Mouse (Mus musculus) c-Kit-positive CD71-positive TER-119-positive erythroid progenitor cells, embryonic 14.5 days (primary cell): ENCODE results near the gene Bcar1.

Experiments used
- DNase-seq: peaks from one replicate; pipeline ENCODE4 v3.0.0-alpha.2; 2013; ENCODE audit warnings: low spot score

Gene Bcar1

DNA sequence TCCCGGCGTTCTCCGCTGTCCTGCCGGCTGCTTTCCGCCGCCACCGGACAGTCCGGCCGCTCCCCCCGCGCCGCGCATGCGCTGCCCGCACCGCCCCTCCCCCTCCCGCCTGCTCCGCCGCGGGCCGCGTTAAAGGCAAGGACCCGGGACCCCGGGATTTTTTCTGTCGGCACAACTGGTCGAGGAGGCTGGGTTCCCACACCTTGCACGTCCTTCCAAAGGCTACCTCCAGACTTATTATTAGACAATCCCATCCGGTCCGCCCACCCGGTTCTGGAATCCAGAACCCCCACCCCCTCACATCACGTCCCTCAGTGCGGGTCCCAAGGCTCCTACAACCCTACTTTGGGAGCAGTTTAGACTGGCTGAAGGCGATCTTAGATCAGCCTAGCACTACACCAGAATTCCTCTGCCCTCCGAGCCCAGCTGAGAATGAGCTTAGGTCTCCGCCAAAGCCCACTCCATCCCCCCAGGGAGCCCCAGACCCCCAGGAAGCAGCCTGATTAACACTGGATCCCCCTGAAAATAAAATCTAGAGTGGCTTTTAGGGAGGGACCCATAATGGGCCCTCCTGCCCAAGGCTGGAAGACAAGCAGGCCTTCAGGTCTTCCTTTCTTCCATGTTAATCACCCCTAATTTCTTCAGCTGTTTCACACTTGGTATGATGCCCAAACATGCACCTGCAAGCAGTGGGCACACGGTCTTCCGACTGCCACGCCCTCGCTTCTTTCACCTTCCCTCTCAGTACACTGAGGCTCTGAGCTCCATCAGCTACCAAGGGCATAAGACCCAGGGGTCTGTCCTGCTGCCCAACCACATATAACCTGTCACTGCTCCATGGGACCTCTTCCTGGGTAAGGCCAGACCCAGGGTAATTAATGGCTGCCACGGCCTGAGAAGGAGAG lies at the start of gene Bcar1:
Bcar1 (minus strand) TSS at position 18 of the 905 bp plus-strand sequence.
- no peak for DNase-seq

DNA sequence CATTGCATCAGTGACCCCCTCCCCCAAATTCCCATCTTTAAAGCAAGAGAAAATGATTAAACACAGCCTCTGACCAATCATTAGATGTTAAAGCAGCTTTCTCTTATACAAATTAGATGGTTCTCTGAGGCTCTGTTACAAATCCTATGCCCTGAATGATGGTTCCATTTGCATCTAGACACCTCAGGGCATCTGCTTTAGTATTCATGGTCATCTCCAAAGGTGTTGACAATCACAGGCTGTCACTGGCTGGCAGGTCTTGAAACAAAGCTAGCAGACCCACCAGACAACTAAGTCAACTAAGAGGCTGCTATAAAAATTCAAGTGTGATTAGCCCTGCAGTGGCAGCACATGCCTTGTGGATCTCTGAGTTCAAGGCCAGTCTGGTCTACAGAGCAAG lies 46.0 kb upstream of the Bcar1 start:
- no peak for DNase-seq

DNA sequence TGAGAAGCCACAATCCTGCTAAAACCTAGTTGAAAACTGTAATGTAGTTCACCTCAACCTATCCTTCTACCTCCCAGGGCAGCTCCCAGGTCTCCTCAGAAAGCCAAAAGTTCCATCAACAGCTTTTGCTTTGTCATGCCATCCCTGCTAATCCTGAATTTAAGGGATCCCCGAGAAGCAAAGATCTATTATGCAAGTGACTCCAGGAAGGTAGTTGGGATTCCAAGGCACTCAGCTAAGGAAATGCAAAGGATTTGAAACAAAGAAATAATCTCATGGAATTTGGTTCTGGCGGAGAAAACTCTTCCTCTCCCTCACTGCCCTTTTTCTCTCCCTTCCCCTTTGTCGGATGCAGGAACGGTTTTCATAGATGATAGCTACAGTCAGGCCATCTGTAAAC lies 45.6 kb upstream of the Bcar1 start:
- no peak for DNase-seq

DNA sequence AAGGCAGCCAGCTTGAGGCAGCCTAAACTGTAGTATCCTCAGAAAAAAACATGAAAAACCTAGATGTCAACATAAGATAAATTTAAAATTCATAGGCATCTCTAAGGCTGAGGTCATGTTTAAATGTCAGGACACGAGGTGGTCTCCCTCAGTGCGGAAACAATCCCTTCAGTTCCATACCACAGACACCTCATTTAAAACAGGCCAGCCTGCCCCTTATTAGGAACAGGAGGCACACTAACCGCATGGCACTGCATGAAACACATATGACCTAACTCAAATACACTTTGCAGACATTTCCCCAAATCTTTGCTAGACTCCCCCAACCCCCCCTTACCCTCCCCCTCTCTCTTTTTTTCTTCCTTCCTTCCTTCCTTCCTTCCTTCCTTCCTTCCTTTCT lies 44.9 kb upstream of the Bcar1 start:
- DNase-seq: no peak

DNA sequence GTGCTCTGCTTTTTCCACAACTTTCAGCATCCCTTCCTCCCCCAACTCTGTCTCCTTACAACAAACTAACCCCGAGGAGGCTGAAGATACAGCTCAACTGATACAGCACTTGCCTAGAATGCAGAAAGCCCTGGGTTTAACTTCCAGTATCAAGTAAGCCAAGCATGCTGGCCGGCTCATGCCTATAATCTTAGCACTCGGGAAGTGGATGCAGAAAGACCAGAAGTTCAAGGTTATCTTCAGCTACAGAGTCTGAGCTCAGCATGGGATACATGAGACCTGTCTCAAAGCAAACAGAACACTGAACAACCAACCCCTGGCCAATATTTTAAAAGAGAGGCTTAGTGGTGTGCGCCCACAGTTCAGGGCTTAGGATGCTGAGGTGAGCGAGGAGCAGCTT lies 44.5 kb upstream of the Bcar1 start:
- no peak for DNase-seq

DNA sequence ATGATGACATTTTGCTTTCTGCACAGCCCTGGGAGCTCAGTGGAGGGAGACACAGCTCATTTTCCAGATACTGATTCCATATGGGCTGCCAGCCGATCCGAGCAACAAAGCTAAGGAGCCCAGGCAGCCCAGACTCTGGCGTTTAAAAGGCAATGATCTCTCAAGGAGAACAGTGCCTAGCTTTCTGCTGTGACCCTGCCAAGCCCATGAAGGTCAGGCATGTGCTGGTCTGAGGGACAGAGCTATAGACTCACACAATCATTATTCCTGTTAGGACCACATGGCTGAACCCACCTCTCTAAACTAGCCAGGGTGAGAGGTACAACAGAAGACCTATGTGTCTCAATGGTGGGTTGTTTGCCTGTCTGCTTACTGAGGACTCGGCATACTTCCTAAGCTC lies 44.1 kb upstream of the Bcar1 start:
- no peak for DNase-seq

DNA sequence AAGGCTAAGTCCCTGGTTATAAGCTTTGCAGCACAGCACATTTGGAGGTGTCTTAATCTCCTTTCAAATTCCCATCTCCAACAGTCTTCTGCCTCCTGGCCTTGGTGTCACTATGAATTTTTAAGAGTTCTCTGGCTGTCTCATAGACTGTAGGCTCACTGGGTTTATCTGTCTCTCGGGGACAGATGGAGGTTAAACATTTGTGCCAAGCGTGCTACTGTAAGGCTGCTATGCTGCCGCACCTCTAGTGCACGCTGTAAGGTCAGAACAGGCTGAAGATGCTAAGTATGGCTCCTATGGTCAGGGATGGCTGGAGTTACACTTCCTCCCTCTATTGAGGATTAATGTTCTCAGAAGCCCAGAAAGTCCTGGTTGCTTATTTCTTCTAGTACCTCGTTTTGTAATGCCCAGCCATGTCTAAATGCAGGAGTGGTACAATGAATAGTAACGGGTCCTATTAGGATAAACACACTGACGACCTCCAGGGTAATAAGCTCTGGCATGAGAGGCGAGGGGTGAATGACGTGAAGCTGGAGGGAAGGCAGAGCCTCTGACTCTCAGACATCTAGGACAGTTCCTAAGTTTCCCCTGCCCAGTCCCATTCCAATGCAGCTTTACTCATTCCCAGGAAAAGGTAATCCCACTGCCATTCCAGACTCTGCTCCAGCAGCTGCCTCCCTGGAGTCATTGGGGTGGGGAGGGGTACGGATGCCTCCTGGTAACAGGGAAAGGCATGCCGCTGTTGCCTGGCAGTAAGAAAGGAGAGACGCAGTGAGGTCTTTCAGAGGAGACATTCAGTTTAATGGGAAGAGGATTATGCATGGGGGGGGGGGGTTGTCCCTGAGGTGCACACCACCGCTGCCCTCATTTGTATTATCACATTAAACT lies 43.3 kb upstream of the Bcar1 start:
- DNase-seq: no peak

DNA sequence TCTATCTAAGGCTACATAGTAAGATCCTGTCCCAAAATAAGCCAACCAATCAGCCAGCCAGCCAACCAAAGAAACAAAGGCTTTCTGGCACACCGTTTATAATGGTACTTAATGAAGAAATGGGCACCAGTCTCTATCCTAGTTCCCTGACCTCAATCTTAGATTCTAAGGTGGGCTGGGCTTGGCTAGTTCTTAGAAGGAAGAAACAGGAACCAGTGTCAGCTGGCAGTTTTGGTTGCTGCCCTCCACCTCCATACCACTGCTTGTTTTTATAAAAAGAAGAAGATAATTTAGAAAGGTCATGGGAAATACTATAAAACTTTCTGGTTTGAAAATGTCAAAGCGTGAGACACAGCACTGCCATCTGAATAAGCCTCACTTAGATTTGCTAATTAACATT lies 42.5 kb upstream of the Bcar1 start:
- no peak for DNase-seq

DNA sequence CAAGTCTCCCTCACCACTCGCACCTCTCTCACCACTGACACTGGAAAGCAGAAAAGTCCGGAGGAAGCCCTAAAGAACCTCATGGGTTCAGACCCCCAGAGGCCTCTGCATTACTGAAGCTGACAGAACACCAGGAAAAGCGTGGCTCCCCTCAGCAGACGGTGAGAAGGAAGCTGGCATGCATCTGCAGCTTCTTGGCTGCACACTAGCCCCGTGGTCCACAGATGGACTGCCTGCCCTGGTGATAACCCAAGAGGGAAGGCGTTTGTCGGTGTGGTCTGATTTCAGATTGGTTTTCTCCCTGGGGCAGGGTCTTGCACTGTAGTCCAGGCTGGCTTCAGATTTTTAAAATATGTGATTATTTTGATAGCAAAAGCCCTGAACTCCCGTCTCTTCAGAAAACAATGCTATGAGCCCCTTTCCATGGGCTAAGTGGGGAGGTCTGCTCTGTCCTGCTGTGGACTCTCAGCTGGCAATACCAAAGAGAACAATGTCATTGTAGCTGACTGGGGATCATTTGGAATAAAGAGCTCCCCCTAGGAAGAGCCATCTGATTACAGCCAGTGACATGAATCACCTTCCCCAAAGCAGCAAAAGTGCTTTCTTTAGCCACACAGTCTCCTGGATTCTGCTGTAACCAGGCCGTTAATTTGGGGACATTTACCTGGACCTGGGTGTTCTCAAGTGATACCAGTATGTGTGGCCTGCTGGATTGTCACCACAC lies 39.2 kb upstream of the Bcar1 start:
- DNase-seq: no peak

DNA sequence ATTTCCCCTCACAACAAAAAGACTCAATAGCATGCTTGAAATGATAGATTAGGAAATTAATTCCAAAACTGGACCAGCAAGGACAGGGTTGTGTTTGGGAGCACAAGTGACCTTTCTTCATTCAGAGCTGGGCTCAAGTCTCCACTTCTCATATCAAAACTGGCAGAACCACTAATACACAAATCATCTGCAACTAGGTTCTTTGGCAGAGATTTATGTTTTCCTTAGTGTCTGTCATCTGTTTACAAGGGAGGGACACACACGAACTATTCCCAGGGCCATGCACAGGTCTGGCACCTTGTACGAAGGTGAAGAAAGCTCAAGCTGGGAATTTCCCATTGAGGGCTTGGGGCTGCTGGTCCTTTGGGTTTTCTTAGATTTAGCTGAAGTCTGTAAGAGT lies 38.6 kb upstream of the Bcar1 start:
- no peak for DNase-seq

DNA sequence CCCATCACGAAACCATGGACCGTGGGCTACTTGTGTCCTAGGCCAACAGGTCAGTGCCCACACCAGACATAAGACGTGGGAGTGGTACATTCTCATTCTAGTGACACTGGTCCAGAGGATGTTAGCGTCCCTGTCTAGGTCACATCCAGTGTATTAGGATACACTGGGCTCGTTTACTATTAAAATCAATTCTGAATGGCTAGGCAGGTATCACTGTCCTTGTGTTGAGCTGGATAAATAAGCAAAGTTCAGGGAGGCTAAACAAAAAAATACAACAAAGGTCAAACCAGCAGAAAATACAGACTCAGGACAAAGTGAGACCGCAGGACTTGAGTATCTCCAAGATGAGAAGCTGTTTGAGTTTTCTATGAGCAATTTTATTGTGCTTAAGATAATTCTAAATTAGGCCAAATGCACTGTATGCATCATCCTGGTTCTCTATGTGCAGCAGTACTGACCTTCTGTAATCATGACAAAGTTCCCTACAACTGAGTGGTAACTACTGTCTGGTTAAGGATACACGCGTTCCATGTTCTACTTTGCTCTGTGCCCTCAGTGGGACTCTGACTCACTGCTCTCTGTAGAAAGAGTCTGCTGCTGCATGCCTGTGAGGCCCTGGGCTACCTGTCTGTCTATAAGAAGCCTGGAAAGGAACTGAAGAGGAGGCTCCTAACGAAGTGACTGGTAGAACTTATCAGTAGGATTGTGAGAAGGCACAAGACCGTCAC lies 37.3 kb upstream of the Bcar1 start:
- no peak for DNase-seq

DNA sequence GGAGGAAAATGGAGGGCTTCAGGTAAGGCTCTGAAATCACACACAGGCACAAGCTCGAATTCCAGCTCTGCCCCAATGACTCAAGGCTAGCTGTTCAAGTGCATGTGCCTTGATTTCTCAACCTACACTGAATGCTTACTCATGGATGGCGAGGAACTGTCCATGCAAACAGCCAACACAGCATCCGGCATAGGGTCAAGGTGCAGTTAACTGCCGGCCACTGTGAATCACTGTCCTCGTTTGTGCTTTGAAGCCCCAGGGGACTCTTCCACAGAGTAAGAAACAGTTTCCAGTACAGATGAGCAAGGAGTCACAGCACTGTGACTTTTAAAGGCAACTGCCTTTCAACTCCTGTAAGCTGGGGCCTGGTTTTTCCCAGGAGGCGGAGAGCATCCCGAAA lies 36.1 kb upstream of the Bcar1 start:
- no peak for DNase-seq

DNA sequence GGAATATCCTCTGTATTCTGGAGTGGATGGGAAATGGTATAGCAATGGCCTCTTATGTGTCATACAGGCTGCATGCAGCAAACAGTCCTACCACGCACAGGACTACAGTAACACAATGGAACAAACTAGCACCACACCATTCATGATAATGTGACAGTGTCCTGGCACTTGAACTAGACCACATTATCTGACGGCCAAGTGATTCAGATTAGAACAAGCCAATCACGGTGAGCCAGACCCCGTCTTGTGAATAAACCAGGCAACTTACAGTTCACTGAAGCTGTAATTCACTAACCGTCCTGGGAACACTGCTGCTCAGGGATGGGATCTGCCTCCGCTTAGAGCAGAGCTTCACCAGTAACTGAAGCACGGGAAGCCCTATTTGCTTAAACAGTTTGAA lies 35.2 kb upstream of the Bcar1 start:
- no peak for DNase-seq

DNA sequence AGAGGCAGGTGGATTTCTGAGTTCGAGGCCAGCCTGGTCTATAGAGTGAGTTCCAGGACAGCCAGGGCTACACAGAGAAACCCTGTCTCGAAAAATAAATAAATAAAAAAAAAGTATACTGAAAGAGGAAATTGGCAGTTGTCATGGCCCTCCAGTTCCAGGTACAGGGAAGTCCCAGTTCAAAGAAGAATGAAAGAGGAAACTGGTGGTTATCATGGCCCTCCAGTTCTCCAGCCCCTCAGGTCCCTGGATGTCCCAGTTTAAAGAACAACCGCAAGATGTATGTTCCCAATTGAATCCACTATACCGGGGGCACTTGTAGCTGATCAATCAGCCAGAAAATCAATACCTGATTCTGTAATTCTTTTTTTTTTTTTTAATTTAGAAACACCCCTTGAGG lies 32.9 kb upstream of the Bcar1 start:
- DNase-seq: no peak

DNA sequence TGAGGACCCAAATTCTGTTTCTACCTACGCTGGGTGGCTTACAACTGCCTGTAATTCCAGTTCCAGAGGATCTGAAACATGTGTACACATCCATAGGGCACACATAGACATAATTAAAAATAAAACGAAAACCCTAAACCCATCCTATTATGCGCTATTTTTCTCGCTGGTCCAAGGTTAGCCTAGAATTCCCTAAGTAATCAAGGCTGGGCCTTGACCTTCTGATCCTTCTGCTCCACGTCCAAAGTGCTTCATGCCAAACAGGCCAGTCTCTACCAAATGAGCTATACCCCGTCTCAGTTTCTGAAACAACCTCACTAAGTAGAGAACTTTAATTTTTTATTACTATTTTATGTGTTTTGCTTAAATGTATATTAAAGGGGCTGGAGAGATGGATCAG lies 32.2 kb upstream of the Bcar1 start:
- no peak for DNase-seq

DNA sequence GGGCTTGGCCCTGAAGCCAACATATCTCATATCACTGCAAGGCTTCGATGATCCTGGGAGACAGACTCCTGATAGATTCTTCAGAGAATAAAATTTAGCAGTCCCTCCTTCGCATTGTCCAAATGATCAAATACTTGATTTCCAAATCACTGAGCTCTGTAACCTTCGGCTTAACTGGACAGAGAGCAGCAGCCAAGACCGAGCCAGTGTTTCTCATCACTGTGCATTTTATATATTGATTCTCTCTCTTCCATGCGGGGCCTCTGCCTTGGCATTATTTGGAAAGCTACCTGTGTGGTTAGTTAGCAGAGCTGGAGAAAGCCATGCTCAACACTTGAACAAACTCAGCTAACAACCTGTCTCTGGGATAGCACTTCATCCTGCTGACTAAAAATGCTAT lies 29.9 kb upstream of the Bcar1 start:
- no peak for DNase-seq

DNA sequence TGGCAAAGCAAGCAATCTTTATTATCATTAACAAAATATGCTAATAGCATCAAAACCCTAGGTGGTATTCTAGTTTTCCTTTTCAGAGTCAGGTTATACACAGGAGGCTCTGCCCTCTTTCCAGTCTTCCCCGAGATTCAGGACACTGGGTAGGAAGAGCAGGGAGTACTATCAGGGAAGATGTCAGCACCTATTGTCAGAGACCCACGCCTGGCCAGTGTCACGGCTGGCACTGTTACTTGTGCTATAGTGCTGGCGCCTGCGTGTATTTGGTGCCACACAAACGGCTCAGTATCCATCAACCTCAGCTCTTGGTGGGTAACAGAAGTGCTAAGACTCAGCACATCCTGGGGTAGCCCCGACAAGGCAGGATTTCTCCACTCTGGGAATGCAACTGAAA lies 29.4 kb upstream of the Bcar1 start:
- DNase-seq: no peak

DNA sequence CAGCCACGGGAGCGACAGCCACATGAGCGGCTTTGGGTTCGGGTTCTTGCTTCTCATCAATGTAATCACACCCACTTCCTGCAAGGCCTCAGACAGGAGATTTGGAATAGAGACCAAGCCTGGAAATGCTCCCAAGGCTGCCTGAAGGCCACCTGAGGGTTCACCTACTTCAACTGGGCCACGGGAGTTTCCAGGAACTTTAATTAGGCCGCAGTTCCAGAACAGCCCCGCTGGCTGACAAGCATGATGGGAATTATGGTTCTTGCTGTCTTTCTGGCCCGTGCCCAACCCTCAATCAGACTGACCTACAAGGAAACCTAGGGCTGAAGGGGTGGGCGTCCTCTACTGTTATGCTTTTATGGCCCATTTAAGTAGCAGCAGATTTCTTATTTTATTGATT lies 28.5 kb upstream of the Bcar1 start:
- DNase-seq: no peak

DNA sequence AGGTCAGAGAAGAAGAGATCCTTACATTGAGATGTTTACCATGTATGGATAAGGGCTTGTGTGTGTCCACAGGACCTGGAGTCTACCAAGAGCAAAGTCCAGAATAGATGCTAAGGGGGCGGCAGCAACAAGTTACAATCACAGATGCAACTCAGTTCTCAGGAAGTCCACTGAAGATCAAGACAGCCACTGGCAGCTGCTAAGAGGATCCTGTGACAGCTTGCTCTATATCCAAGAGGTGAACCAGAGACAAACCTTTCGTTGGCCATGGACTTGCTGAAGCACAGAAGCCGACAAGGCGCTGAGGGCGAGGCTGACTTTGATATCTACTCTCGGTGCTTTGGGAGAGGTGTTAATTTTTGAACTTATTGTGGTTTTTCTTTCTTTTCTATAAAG lies 28.0 kb upstream of the Bcar1 start:
- DNase-seq: no peak

DNA sequence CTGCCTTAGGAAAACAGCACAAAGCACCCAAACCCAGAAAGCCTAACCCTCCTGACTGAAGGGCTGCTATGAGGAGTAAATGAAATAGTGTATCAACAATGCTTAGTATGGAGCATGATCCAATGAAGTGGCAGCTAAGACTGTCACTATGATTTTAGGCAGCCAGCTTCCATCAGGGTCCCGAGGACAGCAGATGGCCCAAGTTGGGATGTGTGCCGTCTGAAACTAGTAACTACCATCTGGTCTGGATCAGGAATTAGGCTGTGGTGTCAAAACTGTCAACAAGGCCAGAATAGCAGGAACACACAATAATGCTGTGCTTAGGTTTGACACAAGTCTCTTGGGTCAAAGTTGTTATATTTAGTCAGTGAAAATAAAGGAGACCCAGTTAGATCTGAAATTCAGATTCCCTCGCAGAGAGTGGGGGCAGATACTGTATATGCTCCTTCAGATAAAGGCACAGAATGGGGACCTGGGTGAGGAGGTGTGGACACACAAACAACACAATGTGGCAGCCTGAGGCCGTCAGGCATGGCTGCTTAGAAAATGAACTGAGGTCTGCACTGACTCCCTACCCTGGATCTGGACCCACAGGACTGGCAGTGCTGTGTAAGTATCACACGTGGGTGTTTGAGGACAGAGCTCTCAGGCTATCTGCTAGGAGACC lies 27.5 kb upstream of the Bcar1 start:
- DNase-seq: no peak

DNA sequence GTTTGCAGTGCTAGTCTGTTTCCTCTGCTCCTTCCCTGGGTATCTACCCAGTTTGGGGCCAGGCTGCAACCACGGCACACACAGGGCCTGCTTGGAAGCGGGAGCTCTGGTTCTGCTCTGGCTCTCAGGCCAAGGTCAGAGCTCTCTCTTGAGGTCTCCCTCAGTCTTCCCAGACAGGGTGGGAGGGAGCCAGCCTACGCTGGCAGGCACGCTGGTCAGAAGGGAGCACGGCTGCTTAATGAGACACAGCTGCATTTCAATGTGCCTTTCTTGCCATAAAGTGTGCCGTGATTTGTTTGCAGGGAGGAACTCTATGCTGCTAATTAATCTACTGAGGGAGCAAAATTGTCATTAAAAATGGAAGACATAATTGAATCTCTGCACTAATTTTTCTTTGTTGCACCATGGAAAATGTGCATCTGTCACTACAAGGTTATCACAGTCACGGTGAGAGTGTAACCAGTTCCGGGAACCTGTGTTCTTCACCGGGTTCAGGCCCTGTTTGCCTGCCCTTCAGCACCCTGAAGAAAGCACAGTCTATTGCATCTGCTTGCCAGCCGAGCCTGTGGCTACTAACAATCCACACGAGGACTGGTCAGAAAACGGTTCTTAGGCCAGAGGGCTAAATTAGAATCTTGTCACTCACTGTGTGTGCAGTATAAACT lies 26.3 kb upstream of the Bcar1 start:
- no peak for DNase-seq
